Mouse (Mus musculus): ENCODE results near the gene Slc17a8. TPM values are rescaled to one million over a fixed set of nuclear protein-coding genes. Genes with fewer than 3 reads are reported as not detected.

The Slc17a8 gene
- polyA plus RNA-seq, 1 experiment from 2014 or later: 0.02 TPM

GRCm38 (mm10) chr10:89633121-89633520 is 12.1 kb upstream of the Slc17a8 start:
- Histone ChIP-seq H3K9me3 (replicated peaks) (no peaks in the 10 kb centered on the region), H3K9ac (no peak overlapping the region), H3K4me3 (no peak overlapping the region), H3K4me1 (peaks cover 5% of the 10 kb centered on the region; the same call in 1 of the 2 replicates), H3K27me3 (replicated peaks) (no peaks in the 10 kb centered on the region), H3K4me2 (no peak overlapping the region), H3K27ac (no peak overlapping the region), H3K36me3 (no peaks in the 10 kb centered on the region)
- WGBS (ENCODE audit: insufficient replicate concordance): 75% methylated on average over 4 of the region's 4 CpGs
- ATAC-seq: no peak

- no peak for ATAC-seq
- Histone ChIP-seq H3K27ac (no peak overlapping the region), H3K27me3 (replicated peaks) (no peaks in the 10 kb centered on the region), H3K36me3 (no peaks in the 10 kb centered on the region), H3K9me3 (replicated peaks) (no peaks in the 10 kb centered on the region), H3K4me2 (no peak overlapping the region), H3K4me3 (no peak overlapping the region), H3K4me1 (peaks cover 5% of the 10 kb centered on the region; the same call in 1 of the 2 replicates), H3K9ac (no peak overlapping the region)
- 50% methylated on average over 5 of the region's 5 CpGs for WGBS (ENCODE audit: insufficient replicate concordance)
Observed at GRCm38 (mm10) chr10:89631831-89632230, 10.8 kb upstream of the Slc17a8 start.

GRCm38 (mm10) chr10:89630564-89630963 is 9.5 kb upstream of the Slc17a8 start:
- no peak for ATAC-seq
- Histone ChIP-seq H3K36me3 (no peaks in the 10 kb centered on the region), H3K4me3 (no peak overlapping the region), H3K27ac (no peak overlapping the region), H3K4me2 (no peak overlapping the region), H3K9ac (no peak overlapping the region), H3K27me3 (replicated peaks) (no peaks in the 10 kb centered on the region), H3K9me3 (replicated peaks) (no peaks in the 10 kb centered on the region), H3K4me1 (peaks cover 5% of the 10 kb centered on the region; the same call in 1 of the 2 replicates)
- 81% methylated on average over 1 of the region's 1 CpGs for WGBS (ENCODE audit: insufficient replicate concordance)

GRCm38 (mm10) chr10:89630052-89630451 is 9.0 kb upstream of the Slc17a8 start:
- Histone ChIP-seq H3K27ac (no peak overlapping the region), H3K4me2 (no peak overlapping the region), H3K9me3 (replicated peaks) (no peaks in the 10 kb centered on the region), H3K9ac (no peak overlapping the region), H3K27me3 (replicated peaks) (no peaks in the 10 kb centered on the region), H3K4me1 (peaks cover 5% of the 10 kb centered on the region; the same call in 1 of the 2 replicates), H3K36me3 (no peaks in the 10 kb centered on the region), H3K4me3 (no peak overlapping the region)
- WGBS (ENCODE audit: insufficient replicate concordance): 32% methylated on average over 3 of the region's 3 CpGs
- no peak for ATAC-seq

GRCm38 (mm10) chr10:89626714-89627113 is 5.7 kb upstream of the Slc17a8 start:
- no peak overlapping the region for H3K4me3 ChIP-seq
- no peaks in the 10 kb centered on the region for H3K36me3 ChIP-seq
- no peak overlapping the region for H3K9ac ChIP-seq
- H3K4me1 ChIP-seq: no peaks in the 10 kb centered on the region
- H3K9me3 ChIP-seq (replicated peaks): no peaks in the 10 kb centered on the region
- no peak for ATAC-seq
- no peak overlapping the region for H3K27ac ChIP-seq
- H3K27me3 ChIP-seq (replicated peaks): no peaks in the 10 kb centered on the region
- WGBS (ENCODE audit: insufficient replicate concordance): 82% methylated on average over 2 of the region's 2 CpGs
- H3K4me2 ChIP-seq: no peak overlapping the region

GRCm38 (mm10) chr10:89624196-89624595 is 3.1 kb upstream of the Slc17a8 start:
- Histone ChIP-seq H3K9me3 (replicated peaks) (no peaks in the 10 kb centered on the region), H3K27ac (no peak overlapping the region), H3K4me1 (no peaks in the 10 kb centered on the region), H3K4me2 (no peak overlapping the region), H3K27me3 (replicated peaks) (no peaks in the 10 kb centered on the region), H3K36me3 (no peaks in the 10 kb centered on the region), H3K9ac (no peak overlapping the region), H3K4me3 (no peak overlapping the region)
- no peak for ATAC-seq
- 80% methylated on average over 2 of the region's 2 CpGs for WGBS (ENCODE audit: insufficient replicate concordance)

- H3K27me3 ChIP-seq (replicated peaks): no peaks in the 10 kb centered on the region
- no peak overlapping the region for H3K4me2 ChIP-seq
- peaks cover 16% of the 10 kb centered on the region for H3K4me1 ChIP-seq
- no peaks in the 10 kb centered on the region for H3K9me3 ChIP-seq (replicated peaks)
- H3K36me3 ChIP-seq: no peaks in the 10 kb centered on the region
- H3K9ac ChIP-seq: no peak overlapping the region
- no peak for ATAC-seq
- no peak overlapping the region for H3K27ac ChIP-seq
- no peak overlapping the region for H3K4me3 ChIP-seq
- WGBS (ENCODE audit: insufficient replicate concordance): 64% methylated on average over 5 of the region's 5 CpGs
Observed at GRCm38 (mm10) chr10:89599311-89599710, 21.7 kb downstream of the Slc17a8 start.

- peak; percentile 68; the same call in 1 of the 2 replicates for ATAC-seq
- no peak overlapping the region for H3K4me3 ChIP-seq
- peaks cover 20% of the 10 kb centered on the region for H3K4me1 ChIP-seq
- no peaks in the 10 kb centered on the region for H3K27me3 ChIP-seq (replicated peaks)
- H3K27ac ChIP-seq: no peak overlapping the region
- H3K9ac ChIP-seq: no peak overlapping the region
- H3K36me3 ChIP-seq: no peaks in the 10 kb centered on the region
- no peaks in the 10 kb centered on the region for H3K9me3 ChIP-seq (replicated peaks)
- no peak overlapping the region for H3K4me2 ChIP-seq
- 23% methylated on average over 4 of the region's 4 CpGs for WGBS (ENCODE audit: insufficient replicate concordance)
Observed at GRCm38 (mm10) chr10:89597275-89597674, 23.8 kb downstream of the Slc17a8 start.

GRCm38 (mm10) chr10:89595935-89596334 is 25.1 kb downstream of the Slc17a8 start:
- Histone ChIP-seq H3K27ac (no peak overlapping the region), H3K36me3 (no peaks in the 10 kb centered on the region), H3K4me3 (no peak overlapping the region), H3K27me3 (replicated peaks) (no peaks in the 10 kb centered on the region), H3K4me2 (no peak overlapping the region), H3K4me1 (peaks cover 20% of the 10 kb centered on the region), H3K9ac (no peak overlapping the region), H3K9me3 (replicated peaks) (no peaks in the 10 kb centered on the region)
- no peak for ATAC-seq
- 67% methylated on average over 5 of the region's 5 CpGs for WGBS (ENCODE audit: insufficient replicate concordance)

- Histone ChIP-seq H3K4me2 (no peak overlapping the region), H3K4me1 (peaks cover 20% of the 10 kb centered on the region), H3K27ac (no peak overlapping the region), H3K9ac (no peak overlapping the region), H3K9me3 (replicated peaks) (no peaks in the 10 kb centered on the region), H3K36me3 (no peaks in the 10 kb centered on the region), H3K27me3 (replicated peaks) (no peaks in the 10 kb centered on the region), H3K4me3 (no peak overlapping the region)
- no peak for ATAC-seq
- 41% methylated on average over 1 of the region's 1 CpGs for WGBS (ENCODE audit: insufficient replicate concordance)
Observed at GRCm38 (mm10) chr10:89595514-89595913, 25.5 kb downstream of the Slc17a8 start.

- 41% methylated on average over 4 of the region's 4 CpGs for WGBS (ENCODE audit: insufficient replicate concordance)
- Histone ChIP-seq H3K27me3 (replicated peaks) (no peaks in the 10 kb centered on the region), H3K27ac (no peak overlapping the region), H3K36me3 (no peaks in the 10 kb centered on the region), H3K9me3 (replicated peaks) (no peaks in the 10 kb centered on the region), H3K4me2 (no peak overlapping the region), H3K4me3 (no peak overlapping the region), H3K4me1 (peaks cover 20% of the 10 kb centered on the region), H3K9ac (no peak overlapping the region)
- peak; percentile 66 for ATAC-seq
Observed at GRCm38 (mm10) chr10:89594309-89594708, 26.7 kb downstream of the Slc17a8 start.

GRCm38 (mm10) chr10:89592797-89593196 is 28.3 kb downstream of the Slc17a8 start:
- H3K27ac ChIP-seq: no peak overlapping the region
- H3K4me3 ChIP-seq: no peak overlapping the region
- no peaks in the 10 kb centered on the region for H3K27me3 ChIP-seq (replicated peaks)
- WGBS (ENCODE audit: insufficient replicate concordance): 63% methylated on average over 4 of the region's 4 CpGs
- peak; percentile 32; the same call in 1 of the 2 replicates for ATAC-seq
- no peak overlapping the region for H3K4me2 ChIP-seq
- H3K4me1 ChIP-seq: peaks cover 20% of the 10 kb centered on the region
- no peaks in the 10 kb centered on the region for H3K9me3 ChIP-seq (replicated peaks)
- H3K9ac ChIP-seq: no peak overlapping the region
- H3K36me3 ChIP-seq: no peaks in the 10 kb centered on the region

GRCm38 (mm10) chr10:89589877-89590276 is 31.2 kb downstream of the Slc17a8 start:
- WGBS (ENCODE audit: insufficient replicate concordance): 93% methylated on average over 1 of the region's 1 CpGs
- Histone ChIP-seq H3K4me1 (peaks cover 10% of the 10 kb centered on the region), H3K36me3 (no peaks in the 10 kb centered on the region), H3K4me3 (no peak overlapping the region), H3K9me3 (replicated peaks) (no peaks in the 10 kb centered on the region), H3K9ac (no peak overlapping the region), H3K27ac (no peak overlapping the region), H3K4me2 (no peak overlapping the region), H3K27me3 (replicated peaks) (no peaks in the 10 kb centered on the region)
- ATAC-seq: no peak

Measured in liver, embryonic 12.5 days (tissue).